Mouse (Mus musculus): ENCODE data around the gene Fuca2. TPM values are rescaled to one million over a fixed set of nuclear protein-coding genes. Genes with fewer than 3 reads are reported as not detected.
"Not testable (repeated sequence)": the region's sequence is repeated elsewhere in the genome, so short reads cannot be mapped to it uniquely, and the experiment has no call there.

The Fuca2 gene
- 48.9 and 60.4 TPM in 2 replicates for polyA plus RNA-seq (2014; fragmentation: Nextera tagmentation; extraction: Ambion mirVana)

GRCm38 (mm10) chr10:13499331-13499730 is at the start of gene Fuca2:
Fuca2 (plus strand) TSS chr10:13499540.
- TF ChIP-seq CTCF (IDR thresholded peaks at IDR 0.05; ENCODE audit: low read depth), result no peak
- Histone ChIP-seq H3K27ac (ENCODE audit: low read depth) (no peak within 1 kb of the TSS), H3K9ac (no peak within 1 kb of the TSS), H3K4me3 (ENCODE audit: low read depth, low read length) (no peak within 1 kb of the TSS), H3K4me1 (ENCODE audit: insufficient read depth) (no peaks in the 10 kb centered on the region), H3K9me3 (ENCODE audit: low read depth, low read length) (no peaks in the 10 kb centered on the region), H3K36me3 (ENCODE audit: insufficient read depth) (no peaks in the 10 kb centered on the region), H3K4me2 (peak within 1 kb of the TSS; percentile 82; the same call in 1 of the 2 replicates), H3K27me3 (ENCODE audit: insufficient read depth, low read length) (no peaks in the 10 kb centered on the region)
- ATAC-seq (ENCODE audit: insufficient read depth) (no peak), DNase-seq (no peak)
- 84% methylated on average over 2 of the region's 2 CpGs for WGBS

GRCm38 (mm10) chr10:13451640-13452039 is 47.7 kb upstream of the Fuca2 start:
- Histone ChIP-seq H3K27me3 (ENCODE audit: insufficient read depth, low read length) (no peaks in the 10 kb centered on the region), H3K4me1 (ENCODE audit: insufficient read depth) (peaks cover 7% of the 10 kb centered on the region; the same call in 1 of the 2 replicates), H3K4me3 (ENCODE audit: low read depth, low read length) (no peak overlapping the region), H3K4me2 (no peak overlapping the region), H3K36me3 (ENCODE audit: insufficient read depth) (no peaks in the 10 kb centered on the region), H3K9me3 (ENCODE audit: low read depth, low read length) (no peaks in the 10 kb centered on the region), H3K9ac (no peak overlapping the region), H3K27ac (ENCODE audit: low read depth) (no peak overlapping the region)
- WGBS, result 61% methylated on average over 6 of the region's 6 CpGs
- DNase-seq (no peak), ATAC-seq (ENCODE audit: insufficient read depth) (no peak)
- no peak for TF ChIP-seq CTCF (IDR thresholded peaks at IDR 0.05; ENCODE audit: low read depth)

DNA sequence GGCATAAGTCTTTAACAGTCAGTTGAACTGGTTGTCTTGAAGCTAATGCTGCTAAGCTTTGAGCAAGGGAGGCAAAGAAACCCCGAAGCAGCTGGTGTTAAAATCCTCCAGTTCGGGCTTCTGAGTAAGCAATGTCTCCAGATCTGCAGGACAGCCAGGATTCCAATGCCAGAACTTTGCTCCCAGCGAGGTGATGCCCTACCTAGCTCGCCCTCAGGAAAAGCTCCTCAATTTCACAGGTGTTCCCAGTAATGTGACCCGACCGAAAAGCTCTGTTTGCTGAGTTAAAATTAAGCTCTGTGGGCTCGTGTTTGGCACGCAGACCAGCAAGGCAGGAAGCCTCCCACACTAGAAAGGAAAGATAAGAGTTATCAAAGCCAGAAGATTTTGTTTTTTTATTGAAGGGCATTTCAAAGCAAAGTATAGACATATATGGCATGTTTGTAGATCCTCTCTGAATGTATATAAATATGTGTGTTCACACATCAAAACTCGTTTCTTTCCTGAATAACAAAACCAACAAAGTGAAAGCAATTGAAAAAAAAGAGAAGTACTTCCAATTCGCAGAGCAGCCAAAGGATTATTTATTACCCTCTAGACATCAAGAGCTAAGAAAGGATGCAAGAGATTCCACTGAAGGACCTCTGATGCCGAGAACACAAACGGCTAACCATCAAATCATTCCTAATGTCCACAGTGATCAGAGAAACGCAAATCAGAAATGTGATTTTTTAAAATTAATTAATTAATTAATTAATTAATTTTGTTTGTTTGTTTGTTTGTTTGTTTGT is 45.9 kb upstream of the Fuca2 start:
- DNase-seq (peak; percentile 34), ATAC-seq (ENCODE audit: insufficient read depth) (no peak)
- Histone ChIP-seq H3K27me3 (ENCODE audit: insufficient read depth, low read length) (no peaks in the 10 kb centered on the region), H3K9ac (no peak overlapping the region), H3K9me3 (ENCODE audit: low read depth, low read length) (no peaks in the 10 kb centered on the region), H3K4me3 (ENCODE audit: low read depth, low read length) (no peak overlapping the region), H3K27ac (ENCODE audit: low read depth) (0 out of 2 replicates have a peak overlapping the region, but pooled peaks have one; percentile 36), H3K4me2 (0 out of 2 replicates have a peak overlapping the region, but pooled peaks have one; percentile 15), H3K36me3 (ENCODE audit: insufficient read depth) (no peaks in the 10 kb centered on the region), H3K4me1 (ENCODE audit: insufficient read depth) (no peaks in the 10 kb centered on the region)
- TF ChIP-seq CTCF (IDR thresholded peaks at IDR 0.05; ENCODE audit: low read depth), result no peak
- 50% methylated on average over 13 of the region's 13 CpGs for WGBS

DNA sequence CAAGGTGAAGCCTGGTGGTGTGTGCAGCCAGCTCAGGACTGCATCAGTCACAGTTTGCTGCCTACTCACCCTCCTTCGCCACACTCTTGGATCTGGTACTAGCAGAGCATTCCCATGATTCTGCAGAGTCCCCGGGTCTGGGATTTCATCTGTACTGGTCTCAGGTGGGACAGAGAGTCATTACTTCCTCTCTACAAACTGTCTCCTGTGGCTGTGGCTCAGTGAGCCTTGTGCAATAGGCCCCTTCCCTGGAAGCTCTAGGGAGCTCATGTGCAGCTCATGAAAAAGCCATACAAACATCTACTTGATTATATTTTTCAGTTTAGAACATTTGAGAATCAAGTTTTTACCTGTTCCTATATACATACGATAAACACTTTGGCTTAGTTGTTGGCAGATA is 35.0 kb upstream of the Fuca2 start:
- H3K27me3 ChIP-seq (ENCODE audit: insufficient read depth, low read length); H3K4me3 ChIP-seq (ENCODE audit: low read depth, low read length); H3K36me3 ChIP-seq (ENCODE audit: insufficient read depth); DNase-seq; H3K27ac ChIP-seq (ENCODE audit: low read depth); H3K4me2 ChIP-seq; H3K9ac ChIP-seq; H3K9me3 ChIP-seq (ENCODE audit: low read depth, low read length); H3K4me1 ChIP-seq (ENCODE audit: insufficient read depth); ATAC-seq (ENCODE audit: insufficient read depth): not testable (repeated sequence)
- 82% methylated on average over 3 of the region's 3 CpGs for WGBS

DNA sequence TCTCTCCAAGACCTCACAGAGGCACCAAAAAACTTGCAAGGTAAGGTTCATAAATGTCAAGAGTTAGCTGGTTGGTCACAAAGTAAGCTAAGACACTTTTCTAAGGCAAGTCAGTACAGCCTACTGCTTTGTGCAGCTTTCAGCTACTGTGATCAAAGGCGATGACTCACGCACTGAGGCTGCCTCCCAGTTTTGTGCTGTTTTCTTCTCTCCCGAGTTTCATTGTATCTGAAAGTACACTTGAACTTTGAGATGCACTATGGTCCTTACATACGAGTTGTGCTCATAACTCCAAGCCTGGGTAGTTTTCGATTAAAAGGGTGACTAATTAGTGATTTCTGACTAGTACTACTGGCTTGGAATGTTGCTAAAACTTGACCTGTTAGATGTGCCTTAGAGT is 32.4 kb upstream of the Fuca2 start:
- no peaks in the 10 kb centered on the region for H3K4me1 ChIP-seq (ENCODE audit: insufficient read depth)
- ATAC-seq (ENCODE audit: insufficient read depth) (no peak), DNase-seq (no peak)
- H3K9me3 ChIP-seq (ENCODE audit: low read depth, low read length), result no peaks in the 10 kb centered on the region
- no peak overlapping the region for H3K27ac ChIP-seq (ENCODE audit: low read depth)
- no peak overlapping the region for H3K4me2 ChIP-seq
- H3K4me3 ChIP-seq (ENCODE audit: low read depth, low read length), result no peak overlapping the region
- no peak for TF ChIP-seq CTCF (IDR thresholded peaks at IDR 0.05; ENCODE audit: low read depth)
- WGBS, result 60% methylated on average over 5 of the region's 5 CpGs
- H3K9ac ChIP-seq, result no peak overlapping the region
- peaks cover 2% of the 10 kb centered on the region; the same call in 1 of the 2 replicates for H3K27me3 ChIP-seq (ENCODE audit: insufficient read depth, low read length)
- H3K36me3 ChIP-seq (ENCODE audit: insufficient read depth), result no peaks in the 10 kb centered on the region

- not testable (repeated sequence) for H3K9ac ChIP-seq; H3K4me2 ChIP-seq; H3K4me1 ChIP-seq (ENCODE audit: insufficient read depth); H3K4me3 ChIP-seq (ENCODE audit: low read depth, low read length); DNase-seq; H3K27ac ChIP-seq (ENCODE audit: low read depth); ATAC-seq (ENCODE audit: insufficient read depth); H3K9me3 ChIP-seq (ENCODE audit: low read depth, low read length); H3K36me3 ChIP-seq (ENCODE audit: insufficient read depth)
- peaks cover 10% of the 10 kb centered on the region for H3K27me3 ChIP-seq (ENCODE audit: insufficient read depth, low read length)
- 77% methylated on average over 6 of the region's 6 CpGs for WGBS
Observed at GRCm38 (mm10) chr10:13468025-13468529, 31.3 kb upstream of the Fuca2 start.

DNA sequence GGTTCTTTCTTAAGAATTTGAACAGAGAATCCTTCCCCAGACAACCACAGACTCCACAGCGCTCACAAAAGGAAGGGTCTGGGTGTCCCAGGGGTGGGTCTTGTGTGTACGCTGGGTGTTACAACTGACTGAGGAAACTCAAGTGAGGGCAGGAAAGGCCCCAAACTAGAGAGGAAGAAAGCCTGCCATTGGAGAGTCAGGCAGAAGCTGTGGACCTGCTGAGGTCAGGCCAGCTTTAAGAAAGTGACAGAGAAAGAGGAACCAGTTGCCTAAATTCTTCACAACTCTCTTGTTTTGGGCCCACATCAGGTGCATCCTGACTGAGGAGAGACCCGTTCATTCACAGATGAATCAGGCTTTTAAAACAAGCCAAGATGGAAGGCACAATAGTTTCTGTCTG is 29.1 kb upstream of the Fuca2 start:
- Histone ChIP-seq H3K27me3 (ENCODE audit: insufficient read depth, low read length) (peaks cover 28% of the 10 kb centered on the region), H3K4me3 (ENCODE audit: low read depth, low read length) (no peak overlapping the region), H3K4me1 (ENCODE audit: insufficient read depth) (no peaks in the 10 kb centered on the region), H3K36me3 (ENCODE audit: insufficient read depth) (no peaks in the 10 kb centered on the region), H3K9me3 (ENCODE audit: low read depth, low read length) (no peaks in the 10 kb centered on the region), H3K27ac (ENCODE audit: low read depth) (no peak overlapping the region), H3K4me2 (no peak overlapping the region), H3K9ac (no peak overlapping the region)
- no peak for TF ChIP-seq CTCF (IDR thresholded peaks at IDR 0.05; ENCODE audit: low read depth)
- WGBS, result 87% methylated on average over 3 of the region's 3 CpGs
- DNase-seq (no peak), ATAC-seq (ENCODE audit: insufficient read depth) (no peak)
